Mouse (Mus musculus) heart, postnatal 10 days (tissue): ENCODE measurements around the gene Mst1r. TPM values are rescaled to one million over a fixed set of nuclear protein-coding genes. Genes with fewer than 3 reads are reported as not detected.

Experiments used
- DNase-seq, 2 experiments: peaks; one replicate each; pipeline ENCODE4 v3.0.0; 2021
- intact Hi-C: fragments of 180-260 bp; cut with DNase I; formaldehyde crosslinking; loops from one replicate; pipeline ENCODE4 v1.15.1; 2025
- total RNA-seq, 2 experiments: library from RNA; stranded (reverse); gene quantifications; 2 replicates each; pipeline ENCODE4 v1.2.3; 2021

The Mst1r gene
- total RNA-seq, 2 experiments from 2014 or later: 2.5 to 3.7 TPM

DNA sequence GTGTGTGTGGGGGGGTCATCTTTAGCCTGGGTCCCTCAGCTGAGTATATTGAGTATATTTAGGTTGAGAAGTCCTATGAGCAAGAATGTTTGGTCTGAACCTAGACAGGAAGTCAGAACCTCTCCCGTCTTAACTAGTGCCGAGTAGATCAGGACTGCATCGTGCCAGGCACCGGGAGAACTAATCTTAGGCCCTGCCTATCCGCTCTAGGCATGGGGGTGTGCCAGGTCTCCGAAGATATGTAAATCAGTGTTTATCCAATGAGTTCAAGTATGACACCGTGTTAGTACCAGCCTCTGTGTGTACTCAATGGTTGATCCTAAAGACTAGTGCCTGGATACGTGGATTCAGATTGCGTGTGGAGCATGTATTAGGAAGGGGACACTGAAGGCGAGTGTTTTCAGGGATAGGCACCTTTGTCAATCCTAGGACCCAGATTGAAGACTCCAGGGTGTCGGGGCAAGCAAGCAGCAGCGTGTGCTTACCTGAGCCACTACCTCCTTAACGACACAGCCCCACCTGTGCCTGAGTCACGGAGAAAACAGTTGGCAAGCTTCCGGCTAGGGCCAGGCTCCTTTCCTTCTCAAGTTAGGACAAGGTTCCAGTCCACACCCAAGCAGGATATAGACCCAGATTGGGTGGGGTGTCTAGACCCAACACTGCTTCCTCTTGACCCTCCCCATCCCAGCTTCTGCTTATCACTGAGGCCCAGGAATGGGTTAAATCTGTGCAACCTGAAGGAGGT is 3.5 kb downstream of the Mst1r start:
- intact Hi-C loops: no loop called here

DNA sequence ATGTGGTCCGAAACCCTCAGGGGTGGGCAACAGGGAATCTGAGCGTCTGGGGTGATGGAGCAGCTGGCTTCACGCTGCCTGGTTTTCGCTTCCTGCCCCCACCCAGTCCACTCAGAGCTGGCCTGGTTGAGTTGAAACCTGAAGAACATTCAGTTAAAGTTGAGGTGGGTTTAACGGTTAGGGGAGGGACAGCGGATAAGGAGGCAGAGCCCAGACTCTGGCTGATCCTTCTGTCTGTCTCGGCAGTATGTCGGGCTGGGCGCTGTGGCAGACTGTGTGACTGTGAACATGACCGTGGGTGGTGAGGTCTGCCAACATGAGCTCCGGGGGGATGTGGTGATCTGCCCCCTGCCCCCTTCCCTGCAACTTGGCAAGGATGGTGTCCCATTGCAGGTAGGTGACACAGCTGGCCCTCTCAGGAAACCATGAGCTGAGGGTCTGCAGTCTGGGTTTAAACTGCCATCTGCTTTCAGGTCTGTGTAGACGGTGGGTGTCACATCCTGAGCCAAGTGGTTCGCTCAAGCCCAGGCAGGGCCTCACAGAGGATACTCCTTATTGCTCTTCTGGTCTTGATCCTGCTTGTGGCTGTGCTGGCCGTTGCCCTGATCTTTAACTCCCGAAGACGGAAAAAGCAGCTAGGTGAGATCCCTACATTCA is 8.2 kb downstream of the Mst1r start:
- no peak for DNase-seq
- intact Hi-C loops: no loop called here

More for the DNA sequence above, 3.5 kb downstream of the Mst1r start:
- no peak for DNase-seq

DNA sequence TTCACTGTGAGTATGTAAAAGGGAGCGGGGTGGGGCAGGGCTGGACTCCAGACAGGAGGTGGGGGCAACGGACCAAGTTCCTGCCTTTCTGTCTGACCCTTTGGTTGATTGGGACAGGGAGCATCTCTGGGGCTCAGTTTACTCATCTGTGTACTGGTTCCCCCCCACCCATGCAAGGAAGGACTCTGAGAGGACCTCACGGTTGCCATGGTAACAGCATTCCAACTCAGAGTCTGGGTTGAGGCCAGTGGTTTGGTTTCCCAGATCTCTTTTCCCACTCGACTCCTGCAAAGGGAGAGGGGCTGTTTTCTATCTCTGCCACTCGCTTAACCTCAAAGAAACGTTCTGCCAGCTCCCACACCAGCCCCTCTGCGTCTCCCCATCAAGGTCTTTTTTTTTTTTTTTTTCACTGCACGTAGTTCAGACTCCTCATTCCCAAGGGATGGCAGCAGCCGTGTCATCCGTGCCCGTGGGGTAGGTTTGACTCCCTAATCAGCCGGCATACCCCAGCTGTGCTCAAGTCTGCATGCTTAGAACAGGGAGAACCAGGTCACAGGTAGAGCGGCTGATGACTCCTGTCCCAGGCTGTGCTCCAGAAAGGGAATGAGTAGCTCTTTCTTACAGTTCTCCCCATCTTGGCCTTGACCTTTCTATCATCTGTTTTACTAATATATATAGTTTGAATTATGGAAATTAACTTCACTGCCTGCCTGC is 11.4 kb downstream of the Mst1r start:
- no peak for DNase-seq
- intact Hi-C loops: no loop called here

DNA sequence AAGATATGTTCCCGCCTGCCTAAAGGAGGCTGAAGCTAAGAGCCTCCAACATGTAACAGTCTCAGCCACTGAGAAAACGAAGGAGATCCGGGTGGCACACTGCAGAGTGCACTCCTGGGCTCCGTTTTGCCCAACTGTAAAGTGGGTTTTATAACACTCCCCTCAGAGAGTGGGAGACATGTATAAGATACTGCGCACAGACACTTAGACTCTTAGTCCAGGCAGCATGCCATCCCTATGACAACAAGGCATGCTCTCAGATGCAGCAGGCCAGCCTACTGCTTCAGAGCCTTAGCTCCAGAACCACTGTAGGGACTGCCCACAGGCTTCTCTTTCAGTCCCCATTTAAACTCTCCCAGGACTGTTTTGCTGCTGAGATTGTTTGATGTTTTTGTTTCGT is 12.2 kb downstream of the Mst1r start:
- intact Hi-C loops: no loop called here
- DNase-seq: no peak

DNA sequence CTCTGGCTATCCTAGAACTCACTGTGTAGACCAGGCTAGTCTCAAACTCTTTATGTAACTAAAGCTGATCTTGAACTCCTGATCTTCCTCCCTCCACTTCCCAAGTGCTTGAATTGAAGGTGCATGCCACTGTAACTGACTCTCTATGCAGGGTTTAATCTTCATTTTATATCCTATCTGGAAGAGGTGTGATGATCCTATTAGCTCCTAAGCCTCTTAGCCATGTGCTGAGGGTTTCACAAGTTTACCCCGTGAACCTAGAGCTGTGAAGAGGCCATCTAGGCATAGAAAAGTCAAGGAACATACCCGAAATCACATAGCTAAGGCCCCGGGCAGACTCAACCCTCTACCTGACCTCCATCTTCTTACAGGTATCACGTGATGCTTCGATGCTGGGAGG is 12.8 kb downstream of the Mst1r start:
- DNase-seq: no peak
- intact Hi-C loops: no loop called here

DNA sequence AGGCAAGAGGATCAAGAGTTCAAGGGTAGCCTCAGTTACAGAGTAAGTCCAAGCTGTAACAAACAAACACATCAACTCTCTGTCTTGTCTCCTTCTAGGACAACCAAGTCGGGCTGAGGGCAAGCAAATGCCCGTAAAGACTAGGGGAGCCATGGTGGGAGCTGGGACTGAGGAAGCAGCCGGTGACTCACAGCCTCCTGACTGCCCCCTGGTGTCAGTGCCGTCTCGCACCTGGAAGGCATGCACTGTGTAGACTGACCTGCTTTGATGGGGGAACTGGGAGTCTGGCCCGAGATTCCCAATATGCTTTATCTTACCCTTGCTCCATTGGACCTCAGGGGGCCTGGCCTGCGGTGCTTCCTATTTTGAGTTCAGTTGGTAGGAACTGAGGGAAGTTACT is 16.3 kb downstream of the Mst1r start:
- intact Hi-C loops: no loop called here
- DNase-seq: peak; percentile 30 to 59

DNA sequence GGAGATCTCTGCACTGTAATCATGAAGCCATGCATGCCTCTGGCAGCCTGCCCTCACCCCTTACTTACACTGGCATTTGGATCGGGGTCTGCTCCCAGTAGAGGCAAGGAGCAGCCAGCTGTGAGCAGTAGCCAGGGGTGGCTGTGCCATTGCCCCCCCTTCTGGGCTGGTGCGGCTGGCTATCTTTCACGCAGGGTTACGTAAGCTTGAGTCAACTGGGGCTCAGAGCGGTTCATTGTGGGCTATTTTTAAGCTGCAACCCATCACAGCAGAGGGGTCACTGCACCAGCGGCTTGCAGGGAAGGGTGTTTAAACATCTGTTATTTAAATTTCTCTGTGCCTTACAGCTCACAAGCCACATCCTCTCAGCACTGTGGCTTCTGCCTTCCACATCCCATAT is 17.3 kb downstream of the Mst1r start:
- intact Hi-C loops: no loop called here
- peak; percentile 59 to 68 for DNase-seq

DNA sequence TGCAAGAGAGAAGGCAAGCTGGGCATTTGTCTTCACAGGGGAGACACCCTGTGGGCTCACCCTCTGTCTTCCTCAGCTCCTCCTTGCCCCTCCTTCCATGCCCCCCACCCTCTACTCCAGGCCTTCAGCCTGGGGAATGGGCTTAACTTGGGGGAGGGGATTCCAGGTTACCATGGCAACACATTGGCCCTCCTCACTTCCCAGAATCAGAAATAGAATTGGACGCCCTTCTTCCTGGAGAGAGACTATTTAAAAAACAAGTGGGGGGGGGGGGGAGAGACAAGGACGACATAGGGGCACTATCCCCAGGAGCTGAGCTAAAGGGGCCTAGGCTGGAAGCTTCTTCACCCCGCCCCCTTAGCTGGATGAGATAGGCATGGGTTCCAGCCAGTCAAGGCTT is 18.6 kb downstream of the Mst1r start:
- no peak for DNase-seq
- intact Hi-C loops: no loop called here

DNA sequence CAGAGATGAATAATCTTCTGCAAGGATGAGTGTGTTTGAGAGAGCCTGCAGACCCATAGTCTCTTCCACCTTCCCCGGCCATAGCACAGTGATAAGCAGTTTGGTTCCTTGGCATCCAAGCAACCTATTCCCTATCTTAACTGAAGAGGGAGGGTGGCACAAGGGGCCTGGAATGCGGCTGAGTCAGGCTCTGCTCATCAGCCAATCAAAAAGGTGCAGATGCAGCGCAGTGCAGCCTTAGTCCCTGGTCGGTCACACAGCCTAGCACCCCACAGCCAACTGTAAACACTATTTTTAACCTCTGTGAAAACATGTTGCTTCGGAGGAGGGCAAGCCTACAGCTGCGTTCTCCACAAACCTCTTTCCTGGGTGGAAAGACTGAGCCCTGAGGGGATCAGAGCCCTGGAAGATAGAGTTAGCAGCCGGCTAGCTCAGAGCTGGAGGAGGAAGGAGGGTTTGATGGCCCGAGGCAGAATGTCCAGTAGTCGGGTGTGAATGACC is 20.3 kb downstream of the Mst1r start:
- intact Hi-C loops: no loop called here
- DNase-seq: peak; percentile 29 to 33

DNA sequence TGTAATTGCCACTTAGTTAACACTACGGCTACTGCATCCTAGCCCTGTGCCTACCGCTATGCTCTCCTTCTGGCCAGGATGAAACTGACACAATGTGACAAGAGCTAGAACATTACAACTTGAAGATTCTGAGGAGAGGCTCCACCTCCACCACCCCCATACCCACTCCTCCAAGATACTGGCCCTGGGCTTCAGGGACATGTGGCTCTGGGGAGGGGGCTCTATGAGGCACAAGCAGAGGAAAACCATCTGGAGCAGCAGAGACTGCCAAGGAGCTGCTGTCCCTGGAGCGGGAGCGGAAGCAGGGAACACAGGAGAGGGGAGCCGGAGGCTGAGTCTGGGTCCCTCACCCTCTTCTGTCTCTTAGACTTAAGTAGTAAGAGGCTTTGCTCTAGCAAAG is 21.1 kb downstream of the Mst1r start:
- no peak for DNase-seq
- intact Hi-C loops: no loop called here

DNA sequence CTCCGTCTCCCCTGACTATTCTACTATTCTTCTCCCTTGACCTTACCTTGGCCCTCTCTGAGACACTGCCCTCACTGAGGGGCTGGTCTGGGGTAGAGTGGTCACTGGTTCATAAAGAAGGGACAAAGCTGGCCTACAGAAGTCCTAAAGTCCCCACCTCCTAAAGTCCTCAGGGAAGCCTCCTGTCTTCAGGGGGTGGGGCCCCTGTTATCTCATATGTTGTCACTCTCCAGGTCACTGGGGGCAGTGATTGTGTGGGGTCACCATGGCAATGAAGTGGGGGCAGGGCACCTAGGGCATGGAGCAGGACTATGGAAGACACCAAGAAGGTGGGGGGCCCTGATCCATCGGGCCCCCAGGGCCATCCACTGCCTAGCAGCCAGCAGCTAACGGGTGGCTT is 21.5 kb downstream of the Mst1r start, which contains the start of gene Actl11:
Gene Actl11, plus strand, starts transcription at position 301 of the 400 bp plus-strand sequence.
- intact Hi-C loops: no loop called here
- DNase-seq: no peak

DNA sequence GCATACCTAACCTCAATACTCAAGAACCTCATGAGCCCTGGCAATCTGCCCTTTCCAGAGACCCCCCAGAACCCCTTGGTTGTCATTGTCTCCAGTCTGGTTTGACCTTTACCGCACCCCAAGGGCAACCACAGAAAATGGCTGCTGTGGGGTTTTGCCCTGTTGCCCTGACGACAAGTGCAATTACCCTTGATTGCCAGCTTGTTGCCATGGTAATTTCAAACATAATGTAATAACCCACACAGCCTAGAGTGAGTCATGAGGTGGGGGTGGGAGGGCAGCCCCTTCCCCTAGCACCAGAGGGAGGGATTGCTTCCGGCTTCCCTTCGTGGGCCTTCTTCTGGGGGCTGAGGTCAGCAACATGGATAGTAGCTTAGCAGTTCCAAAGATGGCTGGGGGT is 25.5 kb downstream of the Mst1r start:
- no peak for DNase-seq
- intact Hi-C loops: no loop called here

DNA sequence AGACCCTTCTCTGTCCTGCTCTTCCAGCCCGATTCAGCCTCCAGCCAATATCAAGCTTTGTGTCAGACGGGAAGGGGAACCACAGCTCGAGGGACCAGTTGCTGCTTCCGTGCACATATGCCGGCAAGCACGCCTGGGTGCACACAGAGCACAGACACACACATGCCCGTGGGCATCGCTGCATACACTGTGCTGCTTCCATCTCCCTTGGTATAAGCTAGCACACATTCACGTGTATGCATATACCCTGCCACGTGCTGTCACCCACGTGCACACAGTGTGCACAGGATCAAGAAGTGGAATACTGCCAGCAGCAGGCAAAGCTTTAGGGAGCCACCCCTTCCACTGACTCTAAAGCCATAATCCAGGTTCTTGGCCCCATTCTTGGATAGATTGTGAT is 27.5 kb downstream of the Mst1r start:
- intact Hi-C loops: no loop called here
- DNase-seq: no peak

DNA sequence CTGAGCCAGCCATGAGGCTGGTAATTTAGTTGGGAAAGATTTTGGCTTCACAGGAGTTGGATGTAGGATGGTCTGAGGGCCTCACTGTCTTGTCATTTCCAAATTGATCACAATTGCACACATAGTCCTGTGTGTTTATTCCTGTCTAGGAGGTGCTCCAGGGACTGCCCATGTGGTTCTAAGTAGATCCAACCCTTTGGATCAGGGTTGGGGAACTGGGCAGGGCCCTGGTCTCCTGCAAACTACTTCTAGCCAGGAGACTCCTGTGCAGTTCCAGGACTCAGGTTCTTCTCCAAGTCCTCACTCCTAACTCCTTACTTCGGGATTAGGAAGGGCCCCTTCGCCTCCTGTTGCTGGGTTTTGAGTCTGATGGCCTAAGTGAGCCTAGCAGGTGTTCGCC is 28.7 kb downstream of the Mst1r start, which contains the start of gene Camkv:
Gene Camkv, plus strand, starts transcription at position 301 of the 400 bp plus-strand sequence.
- intact Hi-C loops: no loop called here
- no peak for DNase-seq

DNA sequence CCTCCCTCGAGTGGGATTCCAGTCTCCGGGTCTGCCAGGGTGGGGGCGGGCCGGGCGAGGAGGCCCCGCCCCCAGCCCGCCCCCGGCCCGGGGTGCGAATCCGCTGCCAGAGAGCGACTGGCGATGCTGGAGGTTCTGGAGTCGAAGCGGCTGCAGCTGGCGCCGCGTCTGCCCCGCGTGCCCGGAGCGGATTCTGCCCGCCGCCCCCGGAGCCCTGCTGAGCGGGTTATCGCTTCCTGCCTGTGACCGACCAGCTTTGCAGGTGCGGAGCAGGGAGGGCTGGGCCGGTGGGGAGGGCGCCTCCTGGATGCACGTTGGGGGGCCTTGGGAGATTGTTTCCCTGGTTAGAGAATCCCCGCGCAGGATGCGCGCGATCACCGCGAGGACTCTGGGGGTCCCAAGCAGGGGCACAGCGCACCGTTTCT is 29.1 kb downstream of the Mst1r start:
- DNase-seq: no peak
- intact Hi-C loops: no loop called here

DNA sequence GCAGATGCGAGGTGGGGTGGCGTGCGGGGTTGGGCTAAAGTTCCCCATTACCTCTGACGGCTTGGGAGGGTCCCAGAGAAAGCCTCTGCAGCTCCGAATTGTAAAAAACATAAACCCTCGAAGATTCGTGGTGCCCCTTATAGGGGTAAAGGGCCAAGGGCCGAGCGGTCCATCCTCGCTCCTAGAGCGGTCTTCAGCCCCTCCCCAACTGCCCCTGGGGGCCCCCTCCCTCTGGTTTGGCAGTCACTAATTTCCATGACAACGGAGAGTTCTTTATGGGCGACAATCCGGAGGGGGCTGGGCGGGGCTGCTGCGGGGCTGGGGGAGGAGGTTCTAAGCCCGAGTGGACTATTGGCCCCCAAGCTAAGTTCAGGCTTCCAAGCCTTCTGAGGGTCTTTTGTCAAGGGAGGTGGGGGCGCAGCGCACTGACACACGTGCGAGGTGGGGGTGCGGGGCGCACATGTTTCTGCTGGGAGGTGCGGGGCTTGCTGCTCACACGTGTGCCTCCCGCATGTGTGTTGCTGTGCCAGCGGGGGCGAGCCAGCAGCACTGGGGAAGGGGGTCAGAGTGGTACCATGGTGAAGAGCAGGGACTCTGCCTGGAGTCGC is 29.6 kb downstream of the Mst1r start:
- intact Hi-C loops: no loop called here

DNA sequence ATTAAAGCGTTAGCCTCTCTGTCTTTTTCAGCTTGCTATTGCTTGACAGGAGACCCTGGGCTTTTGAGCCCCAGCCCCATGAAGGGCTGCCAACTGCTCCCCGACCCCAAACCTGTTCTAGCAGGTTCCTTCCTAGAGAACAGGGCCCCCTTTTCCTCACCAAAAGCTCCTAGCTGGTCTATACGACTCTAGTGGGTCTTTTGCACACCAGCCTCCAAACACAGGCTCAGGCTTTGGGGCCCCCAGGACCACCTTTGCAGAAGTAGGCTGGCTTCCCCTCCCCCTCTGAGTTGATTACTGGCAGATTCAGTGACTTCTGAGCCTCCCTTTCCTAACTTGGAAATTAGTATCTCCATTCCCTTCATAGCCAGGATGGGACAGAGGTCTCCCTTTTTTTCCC is 30.2 kb downstream of the Mst1r start:
- intact Hi-C loops: no loop called here
- DNase-seq: no peak

More for the DNA sequence above, 29.6 kb downstream of the Mst1r start:
- no peak for DNase-seq

DNA sequence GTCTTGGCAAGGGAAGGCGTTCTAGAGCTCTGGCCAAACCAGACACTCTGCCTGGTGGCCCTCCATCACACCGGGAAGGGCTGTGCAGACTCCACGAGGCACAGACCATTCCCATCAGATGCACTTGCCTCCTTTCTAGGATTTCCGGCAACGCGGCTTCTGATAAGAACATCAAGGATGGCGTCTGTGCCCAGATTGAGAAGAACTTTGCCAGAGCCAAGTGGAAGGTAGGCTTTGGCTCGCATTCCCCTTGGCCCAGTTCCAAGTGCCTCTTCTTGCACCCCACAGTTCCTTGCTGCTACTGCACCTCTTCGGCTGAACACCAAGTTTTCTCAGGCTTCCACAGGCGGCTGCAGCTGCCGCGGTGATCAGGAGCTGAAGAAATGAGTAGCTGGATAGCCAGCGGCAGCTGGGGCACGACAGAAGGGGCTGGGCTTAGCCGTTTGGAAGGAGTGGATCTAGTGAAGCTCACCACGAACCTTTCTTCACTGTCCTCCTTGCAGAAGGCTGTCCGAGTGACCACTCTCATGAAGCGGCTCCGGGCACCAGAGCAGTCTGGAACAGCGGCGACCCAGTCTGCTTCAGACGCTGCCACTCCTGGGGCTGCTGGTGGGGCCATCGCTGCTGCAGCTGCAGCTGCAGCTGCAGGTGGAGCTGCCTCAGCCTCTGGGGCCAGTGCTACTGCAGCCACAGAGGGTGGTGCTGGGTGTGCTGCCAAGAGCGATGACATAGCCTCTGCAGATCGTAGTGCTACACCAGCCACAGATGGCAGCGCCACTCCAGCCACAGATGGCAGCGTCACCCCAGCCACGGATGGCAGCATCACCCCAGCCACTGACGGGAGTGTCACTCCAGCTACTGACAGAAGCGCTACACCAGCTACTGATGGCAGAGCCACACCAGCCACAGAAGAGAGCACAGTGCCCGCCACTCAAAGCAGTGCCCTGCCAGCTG is 40.8 kb downstream of the Mst1r start:
- intact Hi-C loops: no loop called here
- DNase-seq: no peak

DNA sequence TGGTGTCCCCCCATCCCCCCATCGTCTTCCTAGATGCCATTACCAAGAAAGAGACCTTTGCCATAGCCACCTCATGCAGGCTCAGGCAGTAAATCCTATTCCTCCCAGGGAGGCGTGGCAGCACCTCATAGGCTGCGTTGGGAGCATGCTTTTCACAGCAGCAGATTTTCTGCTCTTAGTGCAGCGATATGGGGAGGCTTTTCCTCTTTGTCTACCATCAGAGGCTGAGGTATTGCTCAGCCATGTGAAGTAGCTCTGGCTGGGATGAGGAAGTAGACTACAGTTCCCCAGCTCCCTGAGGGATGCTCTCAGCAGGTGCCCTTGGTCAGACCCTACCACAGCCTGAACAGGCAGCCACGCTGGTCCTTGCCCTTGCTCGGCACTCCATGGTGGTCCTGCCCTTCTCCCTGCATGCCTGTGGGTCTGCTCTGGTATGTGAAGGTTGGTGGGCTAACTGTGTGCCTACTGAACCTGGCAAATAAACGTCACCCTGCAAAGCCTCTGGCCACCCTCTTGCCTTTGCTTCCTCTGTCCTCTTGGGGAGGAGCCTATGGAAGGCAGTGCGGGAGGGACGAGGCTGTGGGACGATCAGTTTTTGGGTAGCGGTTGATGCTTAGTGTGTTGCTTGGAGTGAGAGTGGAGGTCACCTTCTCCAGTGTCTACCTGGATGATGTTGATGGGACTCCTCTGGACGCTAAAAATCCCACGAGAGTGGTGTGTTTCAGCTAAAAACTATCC is 42.7 kb downstream of the Mst1r start:
- intact Hi-C loops: no loop called here
- no peak for DNase-seq
